Mouse (Mus musculus): Measurements from ENCODE around the gene Ttyh1. TPM values are rescaled to one million over a fixed set of nuclear protein-coding genes. Genes with fewer than 3 reads are reported as not detected.
A peak's percentile ranks its signal among the peaks of the same experiment; 100 is the strongest.
"Not testable (repeated sequence)": the region's sequence is repeated elsewhere in the genome, so short reads cannot be mapped to it uniquely, and the experiment has no call there.

Ttyh1 gene
- polyA plus RNA-seq, 1 experiment from 2014 or later = 124 TPM

DNA sequence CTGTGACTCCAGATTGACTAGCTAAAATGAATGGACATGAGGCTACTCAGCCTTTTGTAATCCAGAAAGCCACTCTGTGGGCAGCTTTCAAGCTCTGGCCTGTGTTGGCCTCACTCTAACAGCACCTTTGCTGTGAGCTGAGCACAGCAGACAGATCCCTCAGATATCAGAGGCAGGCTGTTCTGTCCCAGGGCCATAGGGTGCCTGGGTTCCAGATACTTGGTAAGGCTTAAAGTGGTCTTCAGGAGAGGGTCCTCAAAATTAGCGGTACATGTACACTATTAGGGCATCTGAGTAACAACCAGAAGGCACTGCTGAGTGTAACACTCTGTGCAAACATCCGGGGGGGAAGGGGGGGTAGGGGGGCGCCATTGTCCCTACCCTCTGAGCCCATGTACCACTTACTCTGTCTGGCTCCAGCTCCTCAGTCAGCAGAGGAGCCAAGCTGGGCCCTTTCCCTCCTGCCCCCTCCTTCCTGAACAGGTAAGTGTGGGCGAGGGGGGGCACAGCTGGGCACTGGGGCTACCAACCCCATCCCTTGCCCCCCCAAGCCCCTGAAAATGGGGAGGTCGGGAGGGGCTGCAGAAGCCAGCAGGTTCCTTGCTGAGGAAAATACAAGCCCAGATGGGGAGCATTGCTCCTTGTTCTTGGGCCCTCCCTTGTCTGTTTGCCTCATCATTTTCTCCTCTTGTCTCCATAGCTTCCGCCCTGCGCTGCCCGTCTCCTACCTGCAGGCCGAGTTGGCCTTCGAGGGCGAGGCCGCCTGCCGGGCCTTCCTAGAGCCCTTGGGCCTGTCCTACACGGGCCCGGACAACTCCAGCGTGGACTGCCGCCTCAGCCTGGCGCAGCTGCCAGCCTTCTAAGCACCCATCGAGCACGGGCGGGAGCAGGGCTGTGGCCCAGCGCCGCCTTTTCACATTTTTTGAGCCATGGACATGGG lies 27.3 kb downstream of the Ttyh1 start:
- Histone ChIP-seq H3K9me3 (no peaks in the 10 kb centered on the region), H3K27ac (no peak overlapping the region), H3K4me2 (replicated peaks) (no peak overlapping the region), H3K36me3 (peaks cover 67% of the 10 kb centered on the region), H3K27me3 (peaks cover 14% of the 10 kb centered on the region), H3K4me3 (replicated peaks) (no peak overlapping the region), H3K9ac (replicated peaks) (no peak overlapping the region), H3K4me1 (replicated peaks) (peaks cover 30% of the 10 kb centered on the region)
- 94% methylated on average over 23 of the region's 23 CpGs for WGBS
- no peak for ATAC-seq

DNA sequence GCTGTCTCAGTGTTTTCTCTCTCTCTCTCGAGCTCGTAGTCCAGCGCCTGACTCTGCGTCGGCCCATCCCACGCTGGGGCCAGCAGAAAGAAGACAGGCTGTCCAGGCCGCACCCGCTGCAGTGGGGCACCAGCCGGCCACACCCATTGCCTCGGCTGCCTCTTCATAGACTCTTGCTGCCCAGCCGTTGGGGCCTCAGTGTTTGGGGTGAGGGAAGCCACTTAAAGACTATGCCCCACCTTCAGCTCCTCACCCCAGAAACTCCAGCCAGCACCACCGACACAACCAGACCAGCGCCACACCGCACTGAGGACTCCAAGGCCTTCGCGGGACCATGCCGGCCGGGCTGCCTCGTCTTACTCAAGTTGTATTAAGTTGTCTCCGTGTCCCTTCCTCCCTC lies 28.2 kb downstream of the Ttyh1 start:
- no peak for ATAC-seq
- WGBS = 91% methylated on average over 20 of the region's 20 CpGs
- H3K36me3 ChIP-seq = peaks cover 59% of the 10 kb centered on the region

DNA sequence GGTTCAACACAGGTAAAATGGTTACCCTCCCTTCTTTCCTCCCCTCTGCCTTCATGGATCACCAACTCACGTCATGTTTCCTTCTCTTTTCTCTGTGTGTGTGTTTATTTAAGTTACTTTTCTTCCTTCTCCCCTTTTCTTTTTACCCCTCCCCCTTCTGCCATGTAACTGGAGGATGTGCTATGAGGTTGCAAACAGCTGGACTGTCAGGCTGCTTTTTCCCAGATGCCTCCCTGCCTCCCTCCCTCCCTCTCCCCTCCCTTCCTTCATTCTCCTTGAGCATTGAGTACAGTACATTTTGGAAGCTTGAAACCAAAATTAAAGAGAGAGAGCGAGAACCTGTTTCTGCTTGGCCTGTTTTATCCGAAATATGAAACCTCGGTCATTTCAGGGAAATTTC lies 28.6 kb downstream of the Ttyh1 start:
- WGBS = 90% methylated on average over 4 of the region's 4 CpGs
- Histone ChIP-seq H3K9ac (replicated peaks) (no peak overlapping the region), H3K4me1 (replicated peaks) (peaks cover 31% of the 10 kb centered on the region), H3K4me2 (replicated peaks) (peak overlapping the region; percentile 80; the same call in 1 of the 2 replicates), H3K9me3 (no peaks in the 10 kb centered on the region), H3K27me3 (peaks cover 26% of the 10 kb centered on the region), H3K4me3 (replicated peaks) (no peak overlapping the region), H3K36me3 (peaks cover 54% of the 10 kb centered on the region), H3K27ac (no peak overlapping the region)
- no peak for ATAC-seq

More for the DNA sequence above, 28.2 kb downstream of the Ttyh1 start:
- H3K4me2 ChIP-seq (replicated peaks) = no peak overlapping the region
- peaks cover 31% of the 10 kb centered on the region for H3K4me1 ChIP-seq (replicated peaks)
- H3K27me3 ChIP-seq = peaks cover 22% of the 10 kb centered on the region
- no peak overlapping the region for H3K9ac ChIP-seq (replicated peaks)
- H3K4me3 ChIP-seq (replicated peaks) = no peak overlapping the region
- no peak overlapping the region for H3K27ac ChIP-seq
- H3K9me3 ChIP-seq = no peaks in the 10 kb centered on the region

DNA sequence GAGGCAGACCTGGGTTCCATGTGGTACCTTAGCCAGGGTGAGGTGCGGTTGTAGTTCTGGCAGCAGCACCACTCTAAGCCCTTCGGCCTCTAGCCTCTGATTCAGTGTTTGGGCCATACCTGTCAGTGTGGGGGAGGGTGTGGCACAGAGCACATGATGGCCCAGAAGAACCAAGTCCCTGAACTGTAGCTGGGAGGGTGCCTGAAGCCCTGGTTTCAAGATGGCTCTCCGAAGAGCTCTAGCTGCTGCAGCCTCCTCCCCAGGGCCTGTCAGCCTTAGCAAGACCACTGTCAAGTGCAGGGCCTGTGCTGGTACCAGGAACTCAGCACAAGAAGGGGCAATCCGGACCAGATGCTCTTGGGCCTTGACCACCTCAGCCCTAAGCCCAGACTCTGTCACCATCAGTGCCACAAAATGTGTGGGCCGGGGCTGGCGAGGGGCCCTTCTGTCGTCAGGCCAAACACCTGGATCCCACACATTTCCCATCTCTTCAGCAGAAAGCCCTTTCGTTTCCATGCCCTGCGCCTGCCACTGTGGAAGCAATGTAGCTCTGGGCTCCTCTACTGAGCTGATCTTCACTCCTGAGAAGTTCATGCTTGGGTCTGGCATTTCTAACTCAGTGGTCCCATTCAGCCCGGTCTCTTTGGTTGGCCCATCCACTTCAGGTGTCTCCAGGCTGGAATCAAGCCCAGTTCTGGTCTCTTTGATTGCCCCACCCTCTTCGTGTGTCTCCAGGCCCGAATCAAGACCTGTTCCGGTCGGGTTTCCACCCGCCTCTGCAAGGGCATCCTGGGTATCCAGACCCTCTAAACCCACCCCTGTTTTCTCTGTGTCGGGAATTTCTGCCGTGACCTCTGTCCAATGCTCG lies 29.4 kb downstream of the Ttyh1 start:
- WGBS = 27% methylated on average over 18 of the region's 18 CpGs
- H3K36me3 ChIP-seq = peaks cover 47% of the 10 kb centered on the region
- H3K4me3 ChIP-seq (replicated peaks) = peak overlapping the region; percentile 63
- peak overlapping the region; percentile 89 for H3K27ac ChIP-seq
- ATAC-seq = peak; percentile 48
- H3K9ac ChIP-seq (replicated peaks) = peak overlapping the region; percentile 85
- peak overlapping the region; percentile 80 for H3K4me2 ChIP-seq (replicated peaks)
- peaks cover 31% of the 10 kb centered on the region for H3K27me3 ChIP-seq
- peaks cover 31% of the 10 kb centered on the region for H3K4me1 ChIP-seq (replicated peaks)
- no peaks in the 10 kb centered on the region for H3K9me3 ChIP-seq

DNA sequence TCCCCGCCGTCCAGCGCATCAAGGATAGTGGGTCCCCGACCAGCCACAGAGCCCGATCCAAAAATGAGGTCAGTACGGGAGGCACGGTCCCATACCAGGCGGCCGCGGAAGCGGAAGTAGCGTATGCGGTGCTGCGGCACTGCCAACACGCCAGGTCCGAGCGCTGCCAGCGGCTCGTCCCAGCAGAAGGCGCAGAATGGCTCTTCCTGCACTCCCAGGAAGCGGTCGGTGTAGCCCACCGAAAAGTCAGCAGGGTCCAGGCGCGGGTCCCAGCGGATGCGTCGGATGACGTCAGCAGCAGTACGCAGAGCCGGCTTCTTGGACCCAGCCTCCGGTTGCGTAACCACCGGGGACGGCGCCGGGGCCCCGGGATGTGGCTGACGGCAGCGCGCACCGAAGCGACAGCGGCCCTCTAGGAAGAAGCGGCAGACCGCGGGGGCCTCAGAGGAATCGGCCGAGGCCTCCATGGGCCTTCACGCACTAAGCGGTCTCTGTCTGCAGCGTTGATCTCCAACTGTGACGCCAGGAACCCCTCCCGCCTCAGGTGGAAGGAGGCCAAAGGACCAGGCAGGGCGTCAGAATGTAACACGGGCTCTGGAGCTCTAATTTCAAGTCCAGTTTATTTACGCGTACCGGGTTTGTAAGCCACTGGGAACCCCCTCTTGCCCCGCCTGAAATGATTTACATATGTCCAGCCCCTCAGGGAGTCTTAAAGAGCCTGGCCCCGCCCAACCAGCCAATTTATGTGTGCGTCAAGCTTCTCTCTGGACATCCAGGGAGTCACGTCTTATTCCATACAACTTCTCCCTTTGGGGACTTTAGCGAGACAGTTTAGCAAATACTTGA lies 30.2 kb downstream of the Ttyh1 start:
- Histone ChIP-seq H3K27ac (peak overlapping the region; percentile 89), H3K27me3 (peaks cover 35% of the 10 kb centered on the region), H3K4me3 (replicated peaks) (peak overlapping the region; percentile 63), H3K4me2 (replicated peaks) (peak overlapping the region; percentile 80), H3K4me1 (replicated peaks) (peaks cover 31% of the 10 kb centered on the region), H3K36me3 (peaks cover 38% of the 10 kb centered on the region), H3K9me3 (no peaks in the 10 kb centered on the region), H3K9ac (replicated peaks) (peak overlapping the region; percentile 85)
- ATAC-seq = peak; percentile 84
- WGBS = under 1% methylated on average over 64 of the region's 64 CpGs

DNA sequence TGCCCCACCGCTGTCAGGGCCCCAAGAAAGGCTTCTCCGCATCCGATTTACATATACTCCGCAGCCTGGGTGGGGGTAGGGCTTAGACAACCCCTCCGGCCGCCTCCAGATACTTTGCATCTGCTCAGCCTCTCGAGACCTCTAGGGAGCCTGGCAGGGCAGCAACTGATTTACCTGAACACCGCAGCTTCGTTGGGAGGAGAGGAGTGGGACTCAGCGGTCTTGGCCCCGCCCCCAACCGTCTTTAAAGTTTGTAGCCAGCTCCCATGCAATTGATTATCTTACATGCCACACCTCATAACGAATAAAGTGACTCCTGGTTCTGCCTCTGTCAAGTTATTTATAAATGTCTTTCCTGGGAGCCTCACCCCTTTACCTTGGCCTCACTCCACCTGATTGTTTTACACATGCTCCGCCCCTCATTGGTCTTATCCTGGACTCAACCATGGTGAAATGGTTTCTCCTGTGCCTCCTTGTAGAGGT lies 30.9 kb downstream of the Ttyh1 start, which contains the start of gene Leng9:
Leng9 (minus strand) TSS at position 316 of the 483 bp plus-strand sequence.
- peak; percentile 35 for ATAC-seq

DNA sequence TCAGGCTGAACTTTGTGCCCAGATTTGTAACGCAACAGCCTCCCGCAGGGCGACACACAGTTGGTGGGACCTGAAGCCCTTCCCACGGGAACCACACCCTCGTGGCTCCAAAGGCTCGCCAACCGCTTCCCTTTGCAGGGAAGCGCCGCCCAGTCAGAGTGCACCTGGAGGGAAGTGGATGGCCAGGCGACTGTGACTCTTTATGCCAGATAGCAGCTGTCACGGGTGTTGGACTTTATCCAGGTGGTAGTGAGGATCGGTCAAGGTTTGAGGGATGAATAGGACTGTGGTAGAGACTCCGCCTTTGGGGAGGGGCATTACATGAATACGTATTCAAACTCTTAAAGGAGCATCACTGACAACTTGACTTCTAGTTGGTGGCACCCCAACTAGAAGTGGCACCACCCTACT lies 31.6 kb downstream of the Ttyh1 start:
- H3K27ac ChIP-seq = no peak overlapping the region
- WGBS = 6% methylated on average over 14 of the region's 14 CpGs
- ATAC-seq = 0 out of 2 replicates have a peak, but pooled peaks have one; percentile 12

More for the DNA sequence above, 30.9 kb downstream of the Ttyh1 start, which contains the start of gene Leng9:
- H3K27me3 ChIP-seq = peaks cover 35% of the 10 kb centered on the region
- no peaks in the 10 kb centered on the region for H3K9me3 ChIP-seq
- peak within 1 kb of the TSS; percentile 89 for H3K27ac ChIP-seq
- peaks cover 31% of the 10 kb centered on the region for H3K4me1 ChIP-seq (replicated peaks)
- H3K4me2 ChIP-seq (replicated peaks) = peak within 1 kb of the TSS; percentile 80
- peaks cover 31% of the 10 kb centered on the region for H3K36me3 ChIP-seq
- H3K4me3 ChIP-seq (replicated peaks) = peak within 1 kb of the TSS; percentile 63
- peak within 1 kb of the TSS; percentile 85 for H3K9ac ChIP-seq (replicated peaks)
- WGBS = under 1% methylated on average over 14 of the region's 14 CpGs

DNA sequence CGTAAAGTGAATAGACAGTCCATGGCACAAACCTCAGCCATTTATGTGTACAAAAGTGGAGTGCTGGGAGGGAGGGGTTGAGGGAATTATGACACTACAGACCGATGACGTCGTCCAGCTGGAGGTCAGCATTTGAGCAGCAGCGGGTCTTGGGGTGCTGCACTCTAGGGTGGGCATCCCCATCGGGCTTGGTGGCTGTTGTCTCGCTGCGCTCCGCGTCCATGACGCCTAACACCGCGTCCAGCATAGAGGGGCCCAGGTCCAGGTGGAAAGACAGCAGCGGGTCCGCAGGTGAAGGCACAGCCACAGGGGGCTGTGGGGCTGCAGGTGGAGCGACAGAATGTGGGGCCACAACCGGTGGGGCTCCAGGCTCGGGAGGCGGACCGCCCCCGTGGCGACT lies 32.0 kb downstream of the Ttyh1 start:
- Histone ChIP-seq H3K36me3 (peaks cover 20% of the 10 kb centered on the region), H3K4me1 (replicated peaks) (peaks cover 31% of the 10 kb centered on the region), H3K4me3 (replicated peaks) (peak overlapping the region; percentile 63), H3K9ac (replicated peaks) (no peak overlapping the region), H3K27me3 (peaks cover 35% of the 10 kb centered on the region), H3K4me2 (replicated peaks) (peak overlapping the region; percentile 80), H3K9me3 (no peaks in the 10 kb centered on the region), H3K27ac (no peak overlapping the region)
- 12% methylated on average over 22 of the region's 22 CpGs for WGBS
- no peak for ATAC-seq

More for the DNA sequence above, 31.6 kb downstream of the Ttyh1 start:
- Histone ChIP-seq H3K36me3 (peaks cover 24% of the 10 kb centered on the region), H3K9ac (replicated peaks) (0 out of 2 replicates have a peak overlapping the region, but pooled peaks have one; percentile 26), H3K9me3 (no peaks in the 10 kb centered on the region), H3K27me3 (peaks cover 35% of the 10 kb centered on the region), H3K4me2 (replicated peaks) (peak overlapping the region; percentile 80), H3K4me3 (replicated peaks) (peak overlapping the region; percentile 63), H3K4me1 (replicated peaks) (peaks cover 31% of the 10 kb centered on the region)

DNA sequence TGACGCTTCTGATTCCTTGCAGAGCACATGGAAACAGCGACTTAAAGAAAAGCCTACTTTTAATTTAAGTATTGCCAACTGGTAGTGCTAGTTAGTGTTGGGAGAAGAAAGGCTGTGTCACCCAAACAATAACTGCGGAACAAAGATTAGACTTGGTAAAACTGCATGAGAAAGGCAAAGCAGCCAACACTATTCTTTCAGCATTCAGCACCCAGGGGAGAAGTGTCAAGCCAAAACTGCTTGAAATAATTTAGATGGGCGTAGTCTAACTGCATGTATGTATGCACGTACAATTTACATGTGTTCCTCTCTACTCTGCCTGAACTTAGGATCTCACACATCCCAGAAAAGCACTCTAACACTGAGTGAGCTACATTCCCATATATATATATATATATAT lies 35.1 kb downstream of the Ttyh1 start:
- WGBS = 70% methylated on average over 5 of the region's 5 CpGs
- Histone ChIP-seq H3K4me1 (replicated peaks) (peaks cover 19% of the 10 kb centered on the region), H3K9ac (replicated peaks) (no peak overlapping the region), H3K36me3 (no peaks in the 10 kb centered on the region), H3K4me3 (replicated peaks) (no peak overlapping the region), H3K27me3 (peaks cover 35% of the 10 kb centered on the region), H3K27ac (no peak overlapping the region), H3K4me2 (replicated peaks) (no peak overlapping the region), H3K9me3 (no peaks in the 10 kb centered on the region)
- no peak for ATAC-seq

DNA sequence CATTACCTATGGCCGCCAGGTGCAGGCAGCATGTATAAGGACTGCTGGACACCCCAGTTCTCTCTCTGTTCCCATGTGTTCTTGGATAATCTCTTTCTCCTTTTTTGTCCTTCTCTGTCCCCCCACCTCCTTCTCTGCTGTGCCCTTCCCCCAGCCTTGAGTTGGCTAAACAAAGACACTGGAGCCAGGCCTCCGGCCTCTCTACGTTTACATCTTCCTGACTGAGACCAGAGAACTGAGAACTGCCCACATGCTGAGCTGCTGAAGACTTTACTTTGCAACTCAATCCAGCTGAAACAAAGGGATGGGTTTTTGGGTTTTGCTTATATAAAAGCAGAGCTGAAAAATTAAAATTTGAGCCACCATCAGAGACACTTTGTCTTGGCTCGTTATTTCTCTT lies 35.8 kb downstream of the Ttyh1 start:
- H3K4me3 ChIP-seq (replicated peaks) = no peak overlapping the region
- no peaks in the 10 kb centered on the region for H3K36me3 ChIP-seq
- H3K9ac ChIP-seq (replicated peaks) = no peak overlapping the region
- 22% methylated on average over 4 of the region's 4 CpGs for WGBS
- H3K27me3 ChIP-seq = peaks cover 35% of the 10 kb centered on the region
- peaks cover 16% of the 10 kb centered on the region for H3K4me1 ChIP-seq (replicated peaks)
- no peak overlapping the region for H3K4me2 ChIP-seq (replicated peaks)
- H3K27ac ChIP-seq = no peak overlapping the region
- ATAC-seq = no peak
- no peaks in the 10 kb centered on the region for H3K9me3 ChIP-seq

DNA sequence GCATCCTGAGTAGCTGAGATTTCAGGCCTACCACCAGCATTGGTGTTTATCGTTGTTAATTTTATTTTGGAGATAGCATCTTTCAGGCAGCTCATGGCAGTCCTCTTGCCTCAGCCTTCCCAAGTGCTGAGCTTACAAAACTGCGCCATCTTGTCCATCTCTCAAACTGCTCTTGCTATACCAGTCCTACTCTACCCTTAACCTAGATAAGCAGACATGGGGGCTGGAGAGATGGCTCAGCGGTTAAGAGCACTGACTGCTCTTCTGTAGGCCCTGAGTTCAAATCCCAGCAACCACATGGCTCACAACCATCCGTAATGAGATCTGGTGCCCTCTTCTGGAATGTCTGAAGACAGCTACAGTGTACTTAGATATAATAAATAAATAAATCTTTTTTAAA lies 42.4 kb downstream of the Ttyh1 start:
- not testable (repeated sequence) for H3K4me3 ChIP-seq (replicated peaks); H3K27ac ChIP-seq; H3K9ac ChIP-seq (replicated peaks); H3K9me3 ChIP-seq; H3K4me2 ChIP-seq (replicated peaks); H3K36me3 ChIP-seq; H3K27me3 ChIP-seq; ATAC-seq
- 93% methylated on average over 4 of the region's 4 CpGs for WGBS
- H3K4me1 ChIP-seq (replicated peaks) = peaks cover 19% of the 10 kb centered on the region
